Mouse (Mus musculus) kidney, embryonic 14.5 days (tissue): ENCODE data around the gene Mtln. TPM values are rescaled to one million over a fixed set of nuclear protein-coding genes. Genes with fewer than 3 reads are reported as not detected.

Experiments
- polyA plus RNA-seq: library from polyadenylated mRNA; unstranded; fragments of >200 nt; fragmentation: Nextera tagmentation; extraction: Ambion mirVana; gene quantifications from 2 replicates; pipeline ENCODE4 v1.2.1, GENCODE M21; 2014

The Mtln gene
- polyA plus RNA-seq, 1 experiment from 2014 or later: 37.6 TPM

Other genes starting within 250 kb of the Mtln start
- gene Zfp661, start 205.4 kb downstream of the Mtln start, polyA plus RNA-seq: 2.8 and 5.7 TPM in 2 replicates
- 142 and 146 TPM in 2 replicates for gene Mrps5, start 205.3 kb downstream of the Mtln start, polyA plus RNA-seq
- gene Mal, start 135.8 kb downstream of the Mtln start, polyA plus RNA-seq: 21.4 and 33.2 TPM in 2 replicates
- gene Mall, start 62.6 kb downstream of the Mtln start, polyA plus RNA-seq: 1.2 and 2.3 TPM in 2 replicates
- gene Nphp1, start 3.6 kb downstream of the Mtln start, polyA plus RNA-seq: 29.1 and 32.0 TPM in 2 replicates
- 35.9 and 38.8 TPM in 2 replicates for gene Bub1, start 39.4 kb upstream of the Mtln start, polyA plus RNA-seq
- gene Acoxl, start 46.4 kb upstream of the Mtln start, polyA plus RNA-seq: 1.4 and 1.6 TPM in 2 replicates